Mouse (Mus musculus): Measurements from ENCODE around the gene Fam173a. TPM values are rescaled to one million over a fixed set of nuclear protein-coding genes. Genes with fewer than 3 reads are reported as not detected.

Gene Fam173a
- polyA plus RNA-seq (2017; shearing (Covaris generic)), result 100 to 1,000 TPM; 158 to 288 (median 193) TPM

GRCm38 (mm10) chr17:25792615-25793014 is at the start of gene Fam173a:
Fam173a (minus strand) TSS chr17:25792901.
- peak; percentile 86 for ATAC-seq

- no peak for ATAC-seq
Observed at GRCm38 (mm10) chr17:25841117-25841880, 48.6 kb upstream of the Fam173a start, which contains the start of gene Gm20683. Gm20683 (minus strand) TSS chr17:25841763.

- no peak for ATAC-seq
Observed at GRCm38 (mm10) chr17:25840519-25840918, 47.8 kb upstream of the Fam173a start.

GRCm38 (mm10) chr17:25839455-25840235 is 46.9 kb upstream of the Fam173a start:
- no peak for ATAC-seq

GRCm38 (mm10) chr17:25838904-25839303 is 46.2 kb upstream of the Fam173a start:
- no peak for ATAC-seq

- no peak for ATAC-seq
Observed at GRCm38 (mm10) chr17:25837533-25837932, 44.8 kb upstream of the Fam173a start.

GRCm38 (mm10) chr17:25837076-25837410 is 44.3 kb upstream of the Fam173a start, which contains the start of gene Rhbdl1:
Rhbdl1 (minus strand) TSS chr17:25837295.
- ATAC-seq, result no peak

GRCm38 (mm10) chr17:25836397-25837075 is 43.8 kb upstream of the Fam173a start:
- ATAC-seq, result no peak

GRCm38 (mm10) chr17:25835816-25836215 is 43.1 kb upstream of the Fam173a start:
- no peak for ATAC-seq

- no peak for ATAC-seq
Observed at GRCm38 (mm10) chr17:25835301-25835700, 42.6 kb upstream of the Fam173a start.

- no peak for ATAC-seq
Observed at GRCm38 (mm10) chr17:25834595-25835222, 42.0 kb upstream of the Fam173a start.

GRCm38 (mm10) chr17:25833961-25834594 is 41.4 kb upstream of the Fam173a start:
- ATAC-seq, result no peak

GRCm38 (mm10) chr17:25833291-25833663 is 40.6 kb upstream of the Fam173a start, which contains the start of gene Stub1:
Stub1 (minus strand) TSS chr17:25833404.
- ATAC-seq, result no peak

GRCm38 (mm10) chr17:25832436-25833290 is 40.0 kb upstream of the Fam173a start:
- ATAC-seq, result peak; percentile 95

GRCm38 (mm10) chr17:25831451-25832281 is 39.0 kb upstream of the Fam173a start:
- ATAC-seq, result no peak

GRCm38 (mm10) chr17:25830806-25831431 is 38.2 kb upstream of the Fam173a start:
- ATAC-seq, result no peak

- no peak for ATAC-seq
Observed at GRCm38 (mm10) chr17:25830200-25830753, 37.6 kb upstream of the Fam173a start.

GRCm38 (mm10) chr17:25829558-25830017 is 36.9 kb upstream of the Fam173a start:
- ATAC-seq, result no peak
